Mouse (Mus musculus): ENCODE data around the gene Gm21560. TPM values are rescaled to one million over a fixed set of nuclear protein-coding genes. Genes with fewer than 3 reads are reported as not detected.

Gene Gm21560
- polyA plus RNA-seq (2014; fragmentation: Illumina TruSeq; extraction: RNeasy Lipid Tissue Mini Kit (QIAGEN cat#74804); ENCODE audit: low read depth, low replicate concordance): not detected

GRCm38 (mm10) chr14:6219192-6219591, at the start of gene Gm21560:
Gene Gm21560 (minus strand): TSS chr14:6219292.

Other genes with a start within 250 kb of the Gm21560 start
- not detected for gene Gm3453, start 240.2 kb downstream of the Gm21560 start, polyA plus RNA-seq (2014; fragmentation: Illumina TruSeq; extraction: RNeasy Lipid Tissue Mini Kit (QIAGEN cat#74804); ENCODE audit: low read depth, low replicate concordance)
- not detected for gene Gm6337, start 161.0 kb downstream of the Gm21560 start, polyA plus RNA-seq (2014; fragmentation: Illumina TruSeq; extraction: RNeasy Lipid Tissue Mini Kit (QIAGEN cat#74804); ENCODE audit: low read depth, low replicate concordance)
- 0.76 TPM for gene Gm8206, start 125.3 kb downstream of the Gm21560 start, polyA plus RNA-seq (2014; fragmentation: Illumina TruSeq; extraction: RNeasy Lipid Tissue Mini Kit (QIAGEN cat#74804); ENCODE audit: low read depth, low replicate concordance)
- 0.71 TPM for gene Gm3468, start 110.6 kb downstream of the Gm21560 start, polyA plus RNA-seq (2014; fragmentation: Illumina TruSeq; extraction: RNeasy Lipid Tissue Mini Kit (QIAGEN cat#74804); ENCODE audit: low read depth, low replicate concordance)
- gene Gm3476, start 93.5 kb downstream of the Gm21560 start, polyA plus RNA-seq (2014; fragmentation: Illumina TruSeq; extraction: RNeasy Lipid Tissue Mini Kit (QIAGEN cat#74804); ENCODE audit: low read depth, low replicate concordance): not detected
- not detected for gene Gm3411, start 68.0 kb upstream of the Gm21560 start, polyA plus RNA-seq (2014; fragmentation: Illumina TruSeq; extraction: RNeasy Lipid Tissue Mini Kit (QIAGEN cat#74804); ENCODE audit: low read depth, low replicate concordance)
- not detected for gene Gm21103, start 85.6 kb upstream of the Gm21560 start, polyA plus RNA-seq (2014; fragmentation: Illumina TruSeq; extraction: RNeasy Lipid Tissue Mini Kit (QIAGEN cat#74804); ENCODE audit: low read depth, low replicate concordance)
- not detected for gene Gm3618, start 124.4 kb upstream of the Gm21560 start, polyA plus RNA-seq (2014; fragmentation: Illumina TruSeq; extraction: RNeasy Lipid Tissue Mini Kit (QIAGEN cat#74804); ENCODE audit: low read depth, low replicate concordance)
- gene Gm16440, start 171.0 kb upstream of the Gm21560 start, polyA plus RNA-seq (2014; fragmentation: Illumina TruSeq; extraction: RNeasy Lipid Tissue Mini Kit (QIAGEN cat#74804); ENCODE audit: low read depth, low replicate concordance): not detected
- gene Gm3591, start 193.2 kb upstream of the Gm21560 start, polyA plus RNA-seq (2014; fragmentation: Illumina TruSeq; extraction: RNeasy Lipid Tissue Mini Kit (QIAGEN cat#74804); ENCODE audit: low read depth, low replicate concordance): 0.34 TPM
- gene Gm3594, start 225.3 kb upstream of the Gm21560 start, polyA plus RNA-seq (2014; fragmentation: Illumina TruSeq; extraction: RNeasy Lipid Tissue Mini Kit (QIAGEN cat#74804); ENCODE audit: low read depth, low replicate concordance): not detected